Mouse (Mus musculus) midbrain, embryonic 14.5 days (tissue): ENCODE measurements at regions not wholly inside any gene's neighbourhood (a gene's known extent, or its start where the extent isn't known, plus 50 kb on each side); places are given as distances from the start of the nearest gene placed in this dataset.

Source experiments
- ATAC-seq: fragments of 200-750 bp; cut with Nextera tagmentation; 2 replicates; pipeline ENCODE4 v1.8.0; 2017; ENCODE audit warnings: moderate number of reproducible peaks, moderate library complexity; ENCODE audit not compliant: low FRiP score, low TSS enrichment
- DNase-seq: peaks from one replicate; pipeline ENCODE4 v3.0.0-alpha.2; 2015
- H3K27ac ChIP-seq: fragments of 300-500 bp; sonication (generic); replicated peaks from 2 replicates; pipeline ENCODE4 v1.5.1; 2014; ENCODE audit warnings: mild to moderate bottlenecking, low read depth, low read length, moderate library complexity
- H3K27me3 ChIP-seq: fragments of 300-500 bp; sonication (generic); 2 replicates; pipeline ENCODE4 v1.6.1; 2014; ENCODE audit warnings: low read length, control low read depth, mixed read lengths; ENCODE audit not compliant: control insufficient read depth, insufficient read depth
- H3K36me3 ChIP-seq: fragments of 300-500 bp; sonication (generic); 2 replicates; pipeline ENCODE4 v1.6.1; 2014; ENCODE audit warnings: low read length, control low read depth; ENCODE audit not compliant: control insufficient read depth, insufficient read depth
- H3K4me1 ChIP-seq: fragments of 300-500 bp; sonication (generic); 2 replicates; pipeline ENCODE4 v1.6.1; 2014; ENCODE audit warnings: mild to moderate bottlenecking, antibody characterized with exemption, low read length, control low read depth; ENCODE audit not compliant: control insufficient read depth, insufficient read depth
- H3K4me2 ChIP-seq: fragments of 300-500 bp; sonication (generic); 2 replicates; pipeline ENCODE4 v1.6.1; 2014; ENCODE audit warnings: mild to moderate bottlenecking, low read length, moderate library complexity
- H3K4me3 ChIP-seq: fragments of 300-500 bp; sonication (generic); replicated peaks from 2 replicates; pipeline ENCODE4 v1.5.1; 2014; ENCODE audit warnings: low read depth, low read length
- H3K9ac ChIP-seq: fragments of 300-500 bp; sonication (generic); replicated peaks from 2 replicates; pipeline ENCODE4 v1.6.1; 2014; ENCODE audit warnings: mild to moderate bottlenecking, low read length, moderate library complexity
- H3K9me3 ChIP-seq: fragments of 300-500 bp; sonication (generic); 2 replicates; pipeline ENCODE4 v1.6.1; 2016; ENCODE audit warnings: low read length, control low read depth, mixed read lengths; ENCODE audit not compliant: control insufficient read depth
- WGBS: fragments of 180-500 bp; shearing (Covaris S2); extraction: QIAGEN DNeasy Blood & Tissue Kit; methylation state at CpG from one replicate; pipeline ENCODE4 v1.1.7; 2014; 5-methylcytosine and 5-hydroxymethylcytosine counted together

GRCm38 (mm10) chr11:50506820-50507497, 76.0 kb upstream of the Rufy1 start:
- Histone ChIP-seq H3K4me3 (no peak overlapping the region), H3K27ac (peak overlapping the region; percentile 70), H3K36me3 (no peaks in the 10 kb centered on the region), H3K9me3 (no peaks in the 10 kb centered on the region), H3K9ac (peak overlapping the region; percentile 21; the same call in 1 of the 2 replicates), H3K4me1 (peaks cover 18% of the 10 kb centered on the region), H3K4me2 (no peak overlapping the region), H3K27me3 (no peaks in the 10 kb centered on the region)
- peak; percentile 66 for ATAC-seq
- 18% methylated on average over 5 of the region's 5 CpGs for WGBS
- peak; percentile 59 for DNase-seq

DNA sequence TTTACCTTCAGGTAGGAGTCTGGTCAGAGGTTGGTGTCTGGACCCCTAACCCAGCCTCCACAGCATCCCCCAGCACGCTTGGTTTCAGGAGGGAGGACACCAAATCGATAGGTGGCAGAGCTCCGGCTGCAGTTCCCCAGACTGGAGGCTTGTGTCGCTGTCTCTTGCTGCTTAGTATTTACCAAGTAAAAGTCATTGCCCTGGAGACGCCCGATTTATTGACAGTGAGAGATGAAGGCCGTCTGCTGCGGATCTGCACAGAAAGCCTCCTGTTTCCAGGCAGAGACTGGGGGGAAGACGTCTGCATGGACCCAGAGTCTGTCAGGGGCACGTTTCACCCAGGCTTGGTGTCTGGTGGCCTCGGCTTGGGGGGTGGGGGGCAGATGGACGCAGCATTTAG, 70.4 kb upstream of the Rufy1 start:
- Histone ChIP-seq H3K27ac (no peak overlapping the region), H3K4me1 (0 out of 2 replicates have a peak, but pooled peaks cover 2% of the 10 kb centered on the region), H3K36me3 (no peaks in the 10 kb centered on the region), H3K9ac (no peak overlapping the region), H3K4me2 (no peak overlapping the region), H3K9me3 (no peaks in the 10 kb centered on the region), H3K4me3 (no peak overlapping the region), H3K27me3 (no peaks in the 10 kb centered on the region)
- 68% methylated on average over 12 of the region's 12 CpGs for WGBS
- DNase-seq (peak; percentile 35), ATAC-seq (no peak)

GRCm38 (mm10) chr11:50493123-50493476, 62.2 kb upstream of the Rufy1 start:
- Histone ChIP-seq H3K4me3 (no peak overlapping the region), H3K27me3 (no peaks in the 10 kb centered on the region), H3K9me3 (no peaks in the 10 kb centered on the region), H3K36me3 (no peaks in the 10 kb centered on the region), H3K4me1 (no peaks in the 10 kb centered on the region), H3K27ac (peak overlapping the region; percentile 62), H3K4me2 (no peak overlapping the region), H3K9ac (no peak overlapping the region)
- 88% methylated on average over 5 of the region's 5 CpGs for WGBS
- no peak for DNase-seq
- ATAC-seq = no peak

DNA sequence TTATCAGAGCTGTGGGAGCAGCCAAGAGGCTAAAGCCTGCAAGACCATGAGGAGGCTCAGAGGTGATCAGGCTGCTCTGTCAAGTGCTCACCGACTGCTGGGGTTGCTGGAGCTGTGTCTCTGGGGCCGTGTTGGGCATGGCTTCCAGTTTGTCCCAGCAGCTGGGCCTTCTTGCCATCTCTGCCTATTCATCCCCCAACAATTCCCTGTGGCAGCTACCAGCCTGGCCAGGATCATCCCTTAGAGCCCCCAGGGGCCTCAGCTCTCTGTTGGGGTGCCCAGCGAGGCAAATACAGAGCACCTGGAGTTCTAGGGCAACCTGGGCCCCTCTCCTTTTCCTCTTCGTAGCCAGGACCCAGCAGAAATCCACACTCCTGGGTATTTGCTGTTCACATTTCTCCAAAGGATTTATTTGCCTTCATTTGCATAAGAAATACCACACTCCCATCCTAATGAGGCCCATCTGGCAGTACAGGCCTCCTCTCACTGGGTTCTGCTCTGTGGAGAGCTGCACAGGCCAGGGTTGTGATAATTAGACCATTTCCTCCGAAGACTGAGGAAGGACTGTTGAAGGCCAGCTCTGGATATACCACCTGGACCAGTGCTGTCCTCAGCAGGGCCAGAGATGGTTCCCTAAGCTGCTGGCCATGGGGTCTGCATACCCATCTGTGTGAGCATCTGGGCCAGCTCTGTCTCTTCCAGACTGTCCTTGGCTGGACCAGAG, 61.6 kb upstream of the Rufy1 start:
- H3K27ac ChIP-seq = peak overlapping the region; percentile 62
- H3K4me3 ChIP-seq = no peak overlapping the region
- no peaks in the 10 kb centered on the region for H3K27me3 ChIP-seq
- WGBS = 22% methylated on average over 5 of the region's 5 CpGs
- H3K4me1 ChIP-seq = no peaks in the 10 kb centered on the region
- DNase-seq = peak; percentile 41
- H3K9me3 ChIP-seq = no peaks in the 10 kb centered on the region
- ATAC-seq = peak; percentile 71
- H3K4me2 ChIP-seq = no peak overlapping the region
- H3K9ac ChIP-seq = no peak overlapping the region
- no peaks in the 10 kb centered on the region for H3K36me3 ChIP-seq

GRCm38 (mm10) chr11:50483821-50484220, 52.9 kb upstream of the Rufy1 start:
- no peaks in the 10 kb centered on the region for H3K4me1 ChIP-seq
- no peaks in the 10 kb centered on the region for H3K27me3 ChIP-seq
- ATAC-seq (no peak), DNase-seq (no peak)
- no peak overlapping the region for H3K27ac ChIP-seq
- H3K36me3 ChIP-seq = no peaks in the 10 kb centered on the region
- WGBS = 100% methylated on average over 2 of the region's 2 CpGs
- H3K9me3 ChIP-seq = no peaks in the 10 kb centered on the region
- H3K4me2 ChIP-seq = no peak overlapping the region
- H3K4me3 ChIP-seq = no peak overlapping the region
- H3K9ac ChIP-seq = no peak overlapping the region

DNA sequence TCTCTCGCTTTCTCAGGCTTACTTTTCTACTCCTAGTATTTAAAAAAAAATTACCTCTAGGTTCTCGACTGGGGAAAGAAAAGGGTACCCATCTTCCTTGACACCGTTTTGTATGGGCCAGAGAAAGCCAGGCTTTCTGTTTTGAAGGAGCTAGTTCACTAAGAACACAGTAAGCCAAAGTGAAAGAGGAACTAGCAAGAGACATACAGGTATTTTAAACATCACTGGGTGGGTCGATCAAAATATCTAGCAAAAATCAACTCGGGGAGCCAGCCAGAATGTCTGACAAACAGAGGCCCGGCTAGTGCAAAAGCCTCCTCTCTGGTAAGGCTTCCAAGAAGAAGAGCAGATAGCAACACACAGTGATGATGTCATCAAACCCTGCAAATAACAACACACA, 52.2 kb upstream of the Rufy1 start:
- no peaks in the 10 kb centered on the region for H3K9me3 ChIP-seq
- 92% methylated on average over 6 of the region's 6 CpGs for WGBS
- no peaks in the 10 kb centered on the region for H3K27me3 ChIP-seq
- no peak overlapping the region for H3K9ac ChIP-seq
- DNase-seq (no peak), ATAC-seq (no peak)
- H3K27ac ChIP-seq = no peak overlapping the region
- H3K4me2 ChIP-seq = no peak overlapping the region
- H3K4me3 ChIP-seq = no peak overlapping the region
- no peaks in the 10 kb centered on the region for H3K36me3 ChIP-seq
- H3K4me1 ChIP-seq = no peaks in the 10 kb centered on the region

GRCm38 (mm10) chr11:50482607-50483006, 51.7 kb upstream of the Rufy1 start:
- no peak for ATAC-seq
- DNase-seq = no peak
- no peak overlapping the region for H3K4me3 ChIP-seq
- 44% methylated on average over 3 of the region's 3 CpGs for WGBS
- H3K36me3 ChIP-seq = no peaks in the 10 kb centered on the region
- H3K4me2 ChIP-seq = no peak overlapping the region
- H3K4me1 ChIP-seq = no peaks in the 10 kb centered on the region
- H3K27ac ChIP-seq = no peak overlapping the region
- no peak overlapping the region for H3K9ac ChIP-seq
- H3K9me3 ChIP-seq = no peaks in the 10 kb centered on the region
- H3K27me3 ChIP-seq = no peaks in the 10 kb centered on the region
